8 mouse cellular contexts compared by ENCODE assay signal in genomic region chr11:103158621-103159478, GRCm38 (mm10). TPM values are rescaled to one million over a fixed set of nuclear protein-coding genes. Genes with fewer than 3 reads are reported as not detected.
A peak's percentile ranks its signal among the peaks of the same experiment; 100 is the strongest.
DNase-seq lines count a peak whose midpoint lies in the region; ATAC-seq and TF ChIP-seq lines count a peak whose summit lies in the region.

No protein-coding gene starts in this region.

- peak overlapping the region; percentile 61; the same call in 1 of the 2 replicates for H3K27ac ChIP-seq in left cerebral cortex, adult 2 months

- peak; percentile 99 for ATAC-seq in megakaryocyte, adult 5-6 weeks (ENCODE audit: poor library complexity, severe bottlenecking)

- intact Hi-C loops in left cerebral cortex, adult 2 months (cut with DNase I) = loop anchor here (1.0 to 10.0 kb wide), 3 partner anchors 42 to 254 kb away; partner anchors contain the start of gene Gfap

- peak; percentile 95 for TF ChIP-seq CTCF in left cerebral cortex, adult 2 months (IDR thresholded peaks at IDR 0.05)

- DNase-seq in adrenal gland, adult (ENCODE audit: inconsistent age in 2 of 2, low spot score in 1 of 2) = peak; percentile 97 to 100
- peak; percentile 94 for DNase-seq in embryo, embryonic 10.5 days (ENCODE audit: low spot score)
- DNase-seq in gastrocnemius, postnatal 10 days = peak; percentile 99
- peak; percentile 71 for DNase-seq in hindlimb bud, embryonic 11.5 days (ENCODE audit: extremely low spot score, low read depth, low spot score)
- DNase-seq in left cerebral cortex, adult 2 months (ENCODE audit: extremely low spot score in 1 of 2, low spot score in 2 of 2) = peak; percentile 91 to 95
- peak; percentile 89 for DNase-seq in right cerebral cortex, adult 18-20 months
- peak; percentile 93 for DNase-seq in urinary bladder, postnatal 10 days (ENCODE audit: low spot score)

- H3K4me3 ChIP-seq in left cerebral cortex, adult 2 months = 0 out of 2 replicates have a peak overlapping the region, but pooled peaks have one; percentile 1

RNA-seq across cellular contexts. Expression of gene Fmnl1, which starts 12.1 kb away (rescaled TPM):
- total RNA-seq in gastrocnemius, postnatal 10 days (2021) = 1 to 10 TPM; 6.3 to 8.9 TPM
- total RNA-seq in left cerebral cortex, adult 2 months (2021) = 100 to 1,000 TPM; 186 to 209 TPM
- 387 and 407 TPM in 2 replicates for total RNA-seq in megakaryocyte, adult 5-6 weeks (2015)
- 126 and 152 TPM in 2 replicates for total RNA-seq in megakaryocyte, adult 5-6 weeks (2017)

RNA-seq across cellular contexts. Expression of gene Hexim2, which starts 26.6 kb away (rescaled TPM):
- total RNA-seq in gastrocnemius, postnatal 10 days (2021) = 1 to 10 TPM; 5.8 to 6.7 TPM
- total RNA-seq in left cerebral cortex, adult 2 months (2021) = 10 to 100 TPM; 14.0 to 14.1 TPM
- 0.25 and 1.8 TPM in 2 replicates for total RNA-seq in megakaryocyte, adult 5-6 weeks (2015)
- 1.0 and 2.1 TPM in 2 replicates for total RNA-seq in megakaryocyte, adult 5-6 weeks (2017)

RNA-seq across cellular contexts. Expression of gene Hexim1, which starts 42.8 kb away (rescaled TPM):
- 10 to 100 TPM; 24.0 to 26.7 TPM for total RNA-seq in gastrocnemius, postnatal 10 days (2021)
- 10 to 100 TPM; 49.6 to 50.0 TPM for total RNA-seq in left cerebral cortex, adult 2 months (2021)
- 10.1 TPM in 2 replicates for total RNA-seq in megakaryocyte, adult 5-6 weeks (2015)
- total RNA-seq in megakaryocyte, adult 5-6 weeks (2017) = 17.0 and 24.6 TPM in 2 replicates

RNA-seq across cellular contexts. Expression of gene 1700023F06Rik, which starts 49.5 kb away (rescaled TPM):
- total RNA-seq in gastrocnemius, postnatal 10 days (2021) = not detected
- 1 to 10 TPM; 2.2 to 2.7 TPM for total RNA-seq in left cerebral cortex, adult 2 months (2021)
- not detected in 2 replicates for total RNA-seq in megakaryocyte, adult 5-6 weeks (2015)
- total RNA-seq in megakaryocyte, adult 5-6 weeks (2017) = not detected in 2 replicates

RNA-seq across cellular contexts. Expression of gene Acbd4, which starts 57.4 kb away (rescaled TPM):
- total RNA-seq in gastrocnemius, postnatal 10 days (2021) = 10 to 100 TPM; 34.9 to 50.5 TPM
- 10 to 100 TPM; 72.3 to 88.2 TPM for total RNA-seq in left cerebral cortex, adult 2 months (2021)
- total RNA-seq in megakaryocyte, adult 5-6 weeks (2015) = 3.2 and 6.2 TPM in 2 replicates
- total RNA-seq in megakaryocyte, adult 5-6 weeks (2017) = 9.3 and 9.4 TPM in 2 replicates

Comparison
In these comparisons a context has a peak if more than half of its experiments do, and no peak if none do; other contexts are left out.
1. Peak in every context shown above with its lines: DNase-seq, ATAC-seq, H3K4me3 ChIP-seq and H3K27ac ChIP-seq.
2. RNA of gene Fmnl1, which starts 12.1 kb away (total RNA-seq): 126 to 407 TPM in megakaryocyte, adult 5-6 weeks and 186 to 209 TPM in left cerebral cortex, adult 2 months; 6.3 to 8.9 TPM in gastrocnemius, postnatal 10 days; every median in the first group is over 10 times any median in the second.